Mouse (Mus musculus) layer of hippocampus, adult 9-10 months (tissue): Measurements from ENCODE around the gene Tpm1.
A peak's percentile ranks its signal among the peaks of the same experiment; 100 is the strongest.

Experiments
- DNase-seq: peaks from one replicate; pipeline ENCODE4 v3.0.0; 2022; ENCODE audit warnings: low spot score

Tpm1 gene

DNA sequence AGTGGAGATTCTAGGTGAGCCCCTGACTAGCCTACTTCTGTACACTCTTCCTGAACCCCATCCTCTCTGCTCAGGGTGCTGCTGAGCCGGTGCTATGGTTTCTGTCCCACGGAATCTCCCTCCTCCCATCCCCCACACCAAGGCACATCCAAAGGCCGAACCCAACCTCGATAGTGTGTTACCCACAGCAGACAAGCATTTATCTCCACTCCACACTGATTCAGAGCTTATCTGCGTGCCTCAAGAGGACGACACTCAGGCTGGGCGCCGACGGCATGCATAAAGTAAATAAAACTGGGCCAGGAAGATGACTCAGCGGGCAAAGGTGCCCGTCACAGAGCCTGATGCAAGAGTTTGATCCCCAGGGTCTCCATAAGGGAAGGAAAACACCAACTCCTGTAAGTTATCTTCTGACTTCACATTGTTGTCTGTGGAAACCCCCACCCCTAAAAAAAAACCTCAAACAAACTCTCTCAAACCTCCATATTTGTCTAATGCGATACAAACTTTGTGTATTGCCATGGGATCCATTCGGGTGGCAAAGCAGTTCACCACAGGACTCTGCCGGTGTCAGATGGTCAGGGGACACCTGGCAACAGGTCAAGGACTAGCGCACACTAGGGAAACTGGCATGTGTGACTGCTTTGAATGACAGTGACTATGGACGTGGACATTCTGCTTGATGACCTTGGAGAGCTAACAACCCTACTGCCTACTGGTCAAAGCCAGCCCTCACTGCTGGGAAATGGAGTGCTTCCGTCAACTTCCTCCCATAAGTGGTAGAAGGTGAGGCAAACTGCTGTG lies 24.1 kb downstream of the Tpm1 start:
- DNase-seq: no peak

DNA sequence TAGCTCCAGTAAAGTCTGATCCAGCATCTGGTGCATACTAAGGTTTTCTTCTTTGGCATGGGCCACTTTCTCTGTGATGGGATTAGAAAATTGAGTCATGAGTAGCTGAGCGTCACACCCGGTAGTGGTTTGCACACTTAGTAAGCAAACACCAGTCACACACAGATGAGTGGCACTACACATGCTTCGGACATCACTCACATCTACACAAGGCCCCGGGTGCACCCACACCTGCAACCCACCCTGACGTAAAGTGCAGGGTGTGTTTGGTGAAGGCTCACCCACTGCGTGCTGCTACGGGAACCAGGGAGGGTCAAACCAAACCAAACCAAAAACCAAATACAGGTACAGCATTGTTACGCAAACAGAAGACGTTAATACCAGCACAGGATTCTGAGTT lies 25.8 kb downstream of the Tpm1 start:
- no peak for DNase-seq

DNA sequence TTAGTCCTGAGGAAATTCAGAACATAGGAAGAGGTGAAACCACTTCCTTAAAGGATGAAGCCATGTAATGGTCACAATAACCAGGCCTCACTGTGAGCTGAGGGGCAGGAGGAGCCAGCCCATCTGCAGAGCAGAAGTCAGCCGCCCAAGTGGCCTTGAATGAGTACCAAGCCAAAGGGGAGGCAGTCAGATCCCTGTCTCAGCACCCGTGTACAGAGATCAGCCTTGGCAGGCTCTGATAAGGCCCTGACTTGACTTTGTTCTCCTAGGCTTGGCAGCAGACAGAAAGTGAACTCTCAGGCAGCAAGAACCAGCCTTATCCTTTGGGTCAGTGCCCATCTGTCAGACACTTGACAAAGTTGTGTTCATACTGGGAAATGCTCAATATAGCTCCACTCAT lies 29.1 kb downstream of the Tpm1 start:
- no peak for DNase-seq

- DNase-seq: no peak
These were observed 35.7 kb downstream of the Tpm1 start for GRCm38 (mm10) chr9:67013501-67013900.

DNA sequence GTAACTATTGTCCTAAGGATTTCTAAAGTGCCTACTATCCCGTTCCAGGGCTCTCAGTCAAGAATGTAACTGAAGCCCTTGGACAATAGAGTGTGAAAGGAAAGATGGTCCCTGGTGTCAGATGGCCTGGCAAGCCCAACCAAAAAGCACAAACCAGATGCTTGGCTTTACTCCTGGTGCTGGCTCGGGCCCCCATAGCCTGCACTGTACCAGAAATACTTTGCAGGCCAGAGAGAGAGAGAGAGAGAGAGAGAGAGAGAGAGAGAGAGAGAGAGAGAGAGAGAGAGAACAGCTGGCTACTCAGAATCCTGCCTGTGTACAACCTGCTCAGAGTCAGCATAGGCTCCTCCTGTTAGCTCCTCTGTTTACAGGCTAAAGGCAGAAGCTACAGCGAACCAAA lies 36.7 kb downstream of the Tpm1 start:
- DNase-seq: no peak

GRCm38 (mm10) chr9:67011483-67011882 lies 37.7 kb downstream of the Tpm1 start:
- DNase-seq: no peak

DNA sequence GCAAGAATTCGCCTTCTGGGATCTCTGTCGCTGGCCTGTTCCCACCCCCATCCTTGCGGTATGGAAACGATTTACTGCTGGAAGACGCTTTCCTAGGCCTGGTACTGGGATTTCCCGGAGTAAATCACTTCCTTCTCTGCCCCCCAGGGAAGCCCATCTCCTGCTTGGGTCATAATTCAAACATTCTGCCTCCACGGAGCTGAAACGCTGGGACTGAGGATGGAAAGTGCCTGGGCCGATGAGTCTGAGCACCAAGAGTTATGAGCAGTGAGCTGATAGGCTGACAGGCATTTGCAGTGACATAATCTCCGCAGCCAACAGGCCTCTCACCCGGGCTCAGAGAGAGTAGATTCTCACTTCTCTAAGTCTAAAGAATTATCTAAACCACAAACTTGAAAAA lies 40.4 kb downstream of the Tpm1 start:
- DNase-seq: no peak

DNA sequence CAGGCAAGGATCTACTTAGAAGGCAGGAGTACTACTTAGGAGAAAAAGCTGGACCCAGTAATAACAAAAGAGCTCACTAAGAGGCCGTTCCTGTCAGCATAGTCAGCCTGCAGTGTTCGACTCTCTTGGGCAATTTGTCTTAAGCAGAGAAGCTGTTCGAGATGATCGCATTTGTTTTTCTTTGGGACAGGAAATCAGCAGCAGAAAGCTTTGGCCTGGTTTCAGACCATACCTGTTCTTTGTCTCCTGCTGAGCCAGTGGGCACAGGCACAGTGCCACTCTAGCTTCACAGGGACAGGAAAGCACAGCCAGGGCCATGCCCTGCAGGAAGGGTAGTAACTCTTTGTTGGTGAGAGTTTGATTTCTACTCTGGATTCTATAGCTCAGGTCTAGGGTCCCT lies 42.8 kb downstream of the Tpm1 start:
- no peak for DNase-seq

- no peak for DNase-seq
These were observed 44.0 kb downstream of the Tpm1 start for GRCm38 (mm10) chr9:67005161-67005742.

DNA sequence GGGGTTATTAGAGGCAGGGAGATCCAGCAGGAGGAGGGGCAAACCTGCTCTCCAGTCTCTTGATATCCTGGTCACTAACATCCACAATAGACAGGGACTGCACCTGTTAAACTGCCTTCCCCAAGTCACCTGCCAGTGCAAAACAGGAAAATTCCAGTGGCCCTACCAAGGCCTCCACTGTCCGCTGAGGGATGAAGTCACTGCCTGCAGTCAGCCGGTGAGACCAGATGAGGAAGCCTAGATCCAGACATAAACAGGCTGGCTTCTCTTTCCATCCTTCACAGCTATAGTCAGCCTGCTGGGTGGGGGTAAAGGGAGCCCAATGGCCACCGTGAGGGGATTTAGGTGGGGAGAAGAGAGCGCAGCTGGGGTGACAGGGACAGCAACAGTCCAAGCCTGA lies 45.5 kb downstream of the Tpm1 start:
- no peak for DNase-seq

GRCm38 (mm10) chr9:67003156-67003555 lies 46.0 kb downstream of the Tpm1 start:
- no peak for DNase-seq

DNA sequence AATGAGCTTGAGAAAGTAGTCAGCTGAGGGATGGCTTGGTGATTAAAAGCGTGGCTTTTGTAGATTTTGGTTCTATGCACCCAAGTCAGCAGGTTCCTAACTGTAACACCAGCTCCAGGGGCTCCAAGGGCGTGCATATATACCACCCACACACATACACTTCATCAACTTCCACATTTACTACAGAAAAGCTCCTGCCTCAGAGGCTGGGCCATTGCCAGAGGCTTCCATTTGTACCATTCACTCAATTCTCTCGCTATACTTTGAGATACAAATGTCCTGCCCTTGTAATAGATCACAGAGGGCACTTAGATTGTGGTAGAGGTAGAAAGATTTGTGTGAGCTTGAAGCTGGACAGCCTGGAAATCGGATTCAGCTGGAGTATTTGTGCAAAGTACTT lies 47.7 kb downstream of the Tpm1 start:
- DNase-seq: no peak

DNA sequence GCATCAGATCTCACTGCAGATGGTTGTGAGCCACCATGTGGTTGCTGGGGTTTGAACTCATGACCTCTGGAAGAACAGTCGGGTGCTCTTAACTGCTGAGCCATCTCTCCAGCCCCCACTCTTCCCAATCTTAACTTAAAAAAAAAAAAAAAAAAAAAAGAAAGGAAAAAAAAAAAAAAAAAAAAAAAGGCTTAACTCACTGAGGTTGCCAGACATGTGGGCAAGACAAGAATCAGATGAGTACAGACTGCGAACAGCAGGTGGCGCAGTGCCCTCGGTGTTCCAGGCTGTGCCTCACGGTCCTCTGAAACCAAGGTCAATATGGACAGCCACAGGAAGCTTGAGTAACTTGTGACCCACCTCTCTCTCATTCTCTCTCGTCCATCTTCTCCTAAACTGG lies 48.2 kb downstream of the Tpm1 start:
- DNase-seq: peak; percentile 37

DNA sequence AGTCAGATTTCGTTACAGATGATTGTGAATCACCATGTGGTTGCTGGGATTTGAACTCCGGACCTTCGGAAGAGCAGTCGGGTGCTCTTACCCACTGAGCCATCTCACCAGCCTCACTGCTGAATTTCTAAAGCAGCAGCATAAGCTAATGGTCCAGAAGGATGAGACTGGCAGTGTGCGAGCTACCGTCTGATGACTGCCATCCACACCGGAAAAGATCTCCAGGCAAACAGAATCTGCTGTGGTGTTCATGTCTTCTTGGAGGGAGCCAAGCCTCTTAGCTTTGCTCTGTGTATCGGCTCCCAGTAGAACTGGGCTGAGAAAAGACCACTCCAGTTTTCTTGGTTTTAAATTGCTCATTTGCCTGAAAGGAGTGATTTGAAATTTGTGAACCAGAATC lies 49.5 kb downstream of the Tpm1 start:
- no peak for DNase-seq

GRCm38 (mm10) chr9:66991750-66992410 lies 57.3 kb downstream of the Tpm1 start:
- DNase-seq: no peak

- no peak for DNase-seq
These were observed 58.0 kb downstream of the Tpm1 start for GRCm38 (mm10) chr9:66991021-66991749.

- DNase-seq: no peak
These were observed 59.2 kb downstream of the Tpm1 start for GRCm38 (mm10) chr9:66990046-66990445.

DNA sequence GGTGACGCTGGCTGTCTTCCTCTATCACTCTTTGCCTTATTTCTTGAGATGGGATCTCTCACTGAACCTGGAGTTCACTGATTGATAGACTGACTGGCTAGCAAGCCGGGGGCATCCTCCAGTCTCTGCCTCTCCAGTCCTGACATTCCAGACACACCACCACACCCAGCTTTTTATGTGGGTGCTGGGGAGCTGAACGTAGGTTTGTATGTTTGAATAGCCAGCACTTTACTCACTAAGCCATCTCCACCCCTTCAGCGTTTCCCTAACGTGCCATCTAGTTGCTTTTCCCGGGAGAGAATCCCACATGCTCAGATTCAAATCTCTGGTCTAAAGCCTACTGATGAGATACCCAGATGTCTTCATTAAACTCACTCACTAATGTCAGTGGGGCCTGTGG lies 59.6 kb downstream of the Tpm1 start:
- no peak for DNase-seq

DNA sequence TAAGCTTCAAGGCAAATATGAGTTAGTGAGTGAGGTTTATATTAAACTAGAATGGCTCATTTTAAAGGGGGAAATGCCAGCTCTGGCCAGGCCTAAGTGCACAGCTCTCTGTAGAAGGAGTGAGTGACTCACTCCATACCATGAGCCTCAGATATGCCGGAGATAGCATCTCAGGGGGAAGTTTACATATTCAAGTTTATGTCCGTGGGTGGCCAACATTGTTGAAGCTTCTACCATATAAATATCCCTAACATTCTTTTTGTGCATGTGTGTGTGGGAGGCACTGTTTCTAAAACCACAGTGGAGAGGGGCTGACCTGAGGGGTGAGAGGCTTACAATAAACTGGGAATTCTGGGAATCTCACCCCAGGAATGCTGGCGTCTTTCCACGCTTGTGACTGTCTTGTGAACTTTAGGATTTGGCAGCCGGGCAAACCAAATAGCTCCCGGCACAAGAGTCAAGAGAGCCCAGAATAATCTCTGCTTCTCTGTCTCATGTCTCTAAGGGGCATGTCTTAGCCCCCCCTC lies 60.3 kb downstream of the Tpm1 start:
- DNase-seq: no peak

DNA sequence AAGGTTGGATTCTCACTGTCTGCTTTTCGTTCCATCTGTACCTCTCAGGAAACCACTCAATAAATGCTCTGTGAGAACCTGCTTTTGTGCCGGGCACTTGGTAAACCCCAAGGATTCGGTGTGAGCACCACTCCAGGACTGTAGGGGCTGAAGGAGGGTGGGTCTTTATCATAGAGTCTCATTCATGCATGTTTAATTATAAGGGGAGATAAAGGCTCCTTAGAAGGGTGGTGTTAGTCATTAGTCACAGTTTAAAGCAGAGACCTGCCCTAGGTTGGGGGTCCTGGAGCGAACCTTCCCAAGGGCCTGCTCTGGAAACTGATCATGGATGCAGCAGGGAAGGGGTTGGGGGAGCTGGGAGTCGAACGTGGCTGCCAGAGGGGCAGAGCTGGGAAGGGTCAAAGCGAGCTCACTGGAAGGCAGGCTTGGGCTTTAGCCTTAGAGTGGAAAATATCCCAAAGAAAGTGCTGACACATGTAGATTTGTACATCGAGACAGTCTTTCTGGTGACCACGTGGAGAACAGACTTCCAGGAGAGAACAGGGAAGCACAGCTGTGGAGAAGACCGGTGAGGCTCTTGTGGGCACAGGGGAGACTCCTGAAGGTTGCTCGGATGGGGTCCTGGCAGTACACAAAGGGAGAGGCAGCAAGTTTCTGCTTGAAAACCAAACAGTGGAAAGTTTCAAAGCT lies 60.9 kb downstream of the Tpm1 start:
- no peak for DNase-seq

GRCm38 (mm10) chr9:66985377-66985776 lies 63.8 kb downstream of the Tpm1 start:
- no peak for DNase-seq

DNA sequence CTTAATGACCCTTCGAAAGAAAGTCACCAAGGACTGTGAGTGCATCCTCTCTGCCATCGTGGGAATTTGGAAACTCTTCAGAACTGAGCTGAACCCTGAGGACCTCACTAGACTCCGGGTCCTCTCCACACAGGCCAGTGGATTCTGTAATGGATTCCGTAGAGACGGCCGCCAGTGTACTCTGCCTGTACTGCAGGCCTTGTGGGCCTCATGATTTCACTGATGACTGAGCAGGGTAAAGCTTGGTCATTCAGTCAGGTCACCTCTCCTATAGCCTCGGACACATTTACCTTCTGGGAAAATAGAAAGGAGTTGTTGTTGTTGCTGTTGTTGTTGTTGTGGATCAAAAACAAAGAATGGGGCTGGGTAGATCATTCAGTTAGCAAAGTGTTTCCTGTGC lies 67.1 kb downstream of the Tpm1 start:
- no peak for DNase-seq
